Mouse (Mus musculus): ENCODE measurements around the gene Ptprt. TPM values are rescaled to one million over a fixed set of nuclear protein-coding genes. Genes with fewer than 3 reads are reported as not detected.

Ptprt gene
- total and polyA plus RNA-seq, 3 experiments, result 0.02 to 0.36 (median 0.08) TPM

DNA sequence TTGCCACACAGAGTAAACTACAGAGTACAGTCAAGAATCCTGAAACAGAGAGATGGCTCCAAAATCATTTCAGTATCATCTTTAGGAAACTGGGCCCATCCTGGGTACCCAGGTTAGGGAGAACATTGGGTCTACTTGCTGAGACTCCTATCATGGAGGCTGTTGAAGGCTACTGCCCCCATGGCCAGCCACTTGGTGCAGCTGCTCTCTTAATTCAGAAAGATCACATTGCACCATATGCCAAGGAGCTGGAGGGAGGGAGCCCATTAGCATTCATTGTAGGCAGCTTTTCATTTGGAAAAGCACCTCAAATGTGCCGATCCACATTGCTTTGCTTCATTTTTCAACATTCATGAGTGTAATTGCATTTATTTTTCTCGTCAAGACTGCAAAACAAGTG, 319.1 kb downstream of the Ptprt start:
- 66% methylated on average over 2 of the region's 2 CpGs for WGBS
- intact Hi-C loops (cut with DNase I), result no loop called here
- Histone ChIP-seq H3K27ac (no peak overlapping the region), H3K79me2 (replicated peaks; ENCODE audit: control insufficient read depth, insufficient read depth, low read length) (no peaks in the 10 kb centered on the region), H3K4me1 (ENCODE audit: control insufficient read depth, insufficient read depth, low read length) (no peaks in the 10 kb centered on the region), H3K27me3 (ENCODE audit: control insufficient read depth, insufficient read depth, low read length) (no peaks in the 10 kb centered on the region), H3K36me3 (ENCODE audit: control insufficient read depth, insufficient read depth, low read length) (no peaks in the 10 kb centered on the region), H3K9ac (ENCODE audit: low read depth, low read length) (no peak overlapping the region), H3K4me3 (no peak overlapping the region)
- TF ChIP-seq EP300 (IDR thresholded peaks at IDR 0.05; ENCODE audit: insufficient read depth, low read depth, low read length), result no peak
- TF ChIP-seq CTCF (IDR thresholded peaks at IDR 0.05), result no peak
- no peak for TF ChIP-seq POLR2A (IDR thresholded peaks at IDR 0.05; ENCODE audit: insufficient read depth, low read depth, low read length)
- no peak for DNase-seq

DNA sequence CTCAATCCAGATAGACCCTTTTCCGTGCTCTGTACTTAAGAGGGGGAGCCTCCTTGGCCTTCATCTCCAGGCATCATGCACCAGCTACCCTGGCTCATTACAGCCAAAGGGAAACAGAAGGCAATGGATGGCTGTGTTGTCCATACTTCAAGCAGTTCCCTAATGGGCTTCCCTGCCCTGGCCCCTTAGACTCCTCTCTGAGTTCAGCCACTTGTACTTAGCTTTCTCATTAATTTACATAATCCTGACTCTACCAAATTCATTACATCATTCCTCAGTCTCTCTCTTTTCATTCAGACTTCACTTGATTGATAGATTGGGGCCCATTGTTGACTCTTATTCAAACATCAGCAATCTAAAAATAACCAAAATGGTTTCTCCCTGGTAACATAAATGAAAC, 320.7 kb downstream of the Ptprt start:
- intact Hi-C loops (cut with DNase I), result no loop called here
- DNase-seq, result no peak
- H3K36me3 ChIP-seq (ENCODE audit: control insufficient read depth, insufficient read depth, low read length), result no peaks in the 10 kb centered on the region
- H3K27me3 ChIP-seq (ENCODE audit: control insufficient read depth, insufficient read depth, low read length), result no peaks in the 10 kb centered on the region
- no peak overlapping the region for H3K9ac ChIP-seq (ENCODE audit: low read depth, low read length)
- no peak for TF ChIP-seq EP300 (IDR thresholded peaks at IDR 0.05; ENCODE audit: insufficient read depth, low read depth, low read length)
- TF ChIP-seq POLR2A (IDR thresholded peaks at IDR 0.05; ENCODE audit: insufficient read depth, low read depth, low read length), result no peak
- no peak for TF ChIP-seq CTCF (IDR thresholded peaks at IDR 0.05)
- H3K4me1 ChIP-seq (ENCODE audit: control insufficient read depth, insufficient read depth, low read length), result no peaks in the 10 kb centered on the region
- H3K27ac ChIP-seq, result no peak overlapping the region
- 69% methylated on average over 1 of the region's 1 CpGs for WGBS
- H3K79me2 ChIP-seq (replicated peaks; ENCODE audit: control insufficient read depth, insufficient read depth, low read length), result no peaks in the 10 kb centered on the region
- no peak overlapping the region for H3K4me3 ChIP-seq

- no peak for DNase-seq
- intact Hi-C loops (cut with DNase I), result no loop called here
- WGBS, result 74% methylated on average over 5 of the region's 5 CpGs
These were observed 328.8 kb downstream of the Ptprt start for GRCm38 (mm10) chr2:162332066-162332683.

DNA sequence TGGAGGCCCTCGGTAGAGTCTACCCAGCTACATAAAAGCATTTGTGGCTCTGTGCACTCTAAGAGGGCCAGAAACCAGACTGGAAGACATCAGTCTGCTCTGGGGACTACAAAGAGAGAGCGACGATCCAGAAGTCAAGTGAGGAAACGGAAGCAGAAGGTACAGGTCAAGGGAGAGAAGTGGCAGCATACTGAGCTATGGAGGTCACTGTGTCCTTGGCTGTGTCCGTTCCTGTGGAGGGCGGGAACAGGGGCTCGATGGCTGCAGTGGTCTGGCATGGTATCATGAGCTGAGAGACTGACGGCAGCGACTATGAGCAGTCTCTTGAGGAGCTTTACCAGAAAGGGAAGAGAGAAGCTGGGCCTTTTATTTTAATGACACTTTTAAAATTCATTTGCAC, 331.5 kb downstream of the Ptprt start:
- H3K4me1 ChIP-seq (ENCODE audit: control insufficient read depth, insufficient read depth, low read length), result no peaks in the 10 kb centered on the region
- TF ChIP-seq CTCF (IDR thresholded peaks at IDR 0.05) (no peak), POLR2A (IDR thresholded peaks at IDR 0.05; ENCODE audit: insufficient read depth, low read depth, low read length) (no peak), EP300 (IDR thresholded peaks at IDR 0.05; ENCODE audit: insufficient read depth, low read depth, low read length) (no peak)
- intact Hi-C loops (cut with DNase I), result no loop called here
- H3K36me3 ChIP-seq (ENCODE audit: control insufficient read depth, insufficient read depth, low read length), result no peaks in the 10 kb centered on the region
- no peak overlapping the region for H3K4me3 ChIP-seq
- no peak for DNase-seq
- H3K27ac ChIP-seq, result no peak overlapping the region
- H3K79me2 ChIP-seq (replicated peaks; ENCODE audit: control insufficient read depth, insufficient read depth, low read length), result no peaks in the 10 kb centered on the region
- no peak overlapping the region for H3K9ac ChIP-seq (ENCODE audit: low read depth, low read length)
- H3K27me3 ChIP-seq (ENCODE audit: control insufficient read depth, insufficient read depth, low read length), result no peaks in the 10 kb centered on the region
- 80% methylated on average over 9 of the region's 9 CpGs for WGBS

More at GRCm38 (mm10) chr2:162332066-162332683, 328.8 kb downstream of the Ptprt start:
- H3K4me1 ChIP-seq (ENCODE audit: control insufficient read depth, insufficient read depth, low read length), result no peaks in the 10 kb centered on the region
- H3K4me3 ChIP-seq, result no peak overlapping the region
- no peaks in the 10 kb centered on the region for H3K36me3 ChIP-seq (ENCODE audit: control insufficient read depth, insufficient read depth, low read length)
- no peak for TF ChIP-seq CTCF (IDR thresholded peaks at IDR 0.05)
- TF ChIP-seq POLR2A (IDR thresholded peaks at IDR 0.05; ENCODE audit: insufficient read depth, low read depth, low read length), result no peak
- no peak for TF ChIP-seq EP300 (IDR thresholded peaks at IDR 0.05; ENCODE audit: insufficient read depth, low read depth, low read length)
- H3K79me2 ChIP-seq (replicated peaks; ENCODE audit: control insufficient read depth, insufficient read depth, low read length), result no peaks in the 10 kb centered on the region
- H3K9ac ChIP-seq (ENCODE audit: low read depth, low read length), result no peak overlapping the region
- H3K27me3 ChIP-seq (ENCODE audit: control insufficient read depth, insufficient read depth, low read length), result no peaks in the 10 kb centered on the region
- H3K27ac ChIP-seq, result no peak overlapping the region

DNA sequence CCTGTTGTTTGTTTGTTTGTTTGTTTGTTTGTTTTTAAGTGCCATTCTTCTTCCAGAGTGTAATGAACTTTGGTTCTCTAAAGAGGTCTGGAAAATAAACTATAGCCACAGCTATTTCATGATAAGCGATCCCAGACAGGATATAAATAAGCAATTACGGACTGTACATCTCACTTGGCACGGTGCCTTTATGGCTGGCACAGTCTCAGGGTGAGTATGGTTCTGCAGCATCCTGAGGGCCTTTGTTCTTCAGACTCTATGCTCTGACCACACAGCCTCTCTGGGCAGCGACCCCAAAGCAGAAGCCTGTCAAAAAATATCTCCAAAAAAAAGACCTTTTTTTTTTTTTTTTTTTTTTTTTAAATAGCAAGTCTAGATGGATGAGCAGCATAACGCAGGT, 338.5 kb downstream of the Ptprt start:
- no peaks in the 10 kb centered on the region for H3K4me1 ChIP-seq (ENCODE audit: control insufficient read depth, insufficient read depth, low read length)
- H3K27me3 ChIP-seq (ENCODE audit: control insufficient read depth, insufficient read depth, low read length), result no peaks in the 10 kb centered on the region
- no peak overlapping the region for H3K27ac ChIP-seq
- no peaks in the 10 kb centered on the region for H3K79me2 ChIP-seq (replicated peaks; ENCODE audit: control insufficient read depth, insufficient read depth, low read length)
- no peak overlapping the region for H3K4me3 ChIP-seq
- WGBS, result 69% methylated on average over 5 of the region's 5 CpGs
- intact Hi-C loops (cut with DNase I), result no loop called here
- TF ChIP-seq POLR2A (IDR thresholded peaks at IDR 0.05; ENCODE audit: insufficient read depth, low read depth, low read length) (no peak), EP300 (IDR thresholded peaks at IDR 0.05; ENCODE audit: insufficient read depth, low read depth, low read length) (no peak), CTCF (IDR thresholded peaks at IDR 0.05) (no peak)
- H3K9ac ChIP-seq (ENCODE audit: low read depth, low read length), result no peak overlapping the region
- H3K36me3 ChIP-seq (ENCODE audit: control insufficient read depth, insufficient read depth, low read length), result no peaks in the 10 kb centered on the region
- no peak for DNase-seq

DNA sequence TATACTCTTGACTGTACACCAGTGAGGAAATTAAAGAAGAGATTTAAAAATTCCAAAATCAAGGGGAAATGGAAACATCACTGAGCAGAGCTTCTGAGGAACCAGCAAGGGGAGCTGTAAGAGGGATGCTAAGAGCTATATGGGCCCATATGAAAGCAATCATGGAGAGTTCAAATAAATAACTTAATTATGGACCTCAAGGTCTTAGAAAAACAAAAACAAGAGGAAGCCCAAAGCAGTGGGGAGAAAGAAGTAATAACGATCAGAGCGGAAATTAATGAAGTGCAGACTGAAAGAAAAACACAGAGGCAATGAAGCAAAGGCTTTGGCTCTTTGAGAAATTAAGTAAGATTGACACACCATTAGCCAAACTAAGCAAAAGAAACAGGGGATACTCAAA, 353.0 kb downstream of the Ptprt start:
- no peak overlapping the region for H3K9ac ChIP-seq (ENCODE audit: low read depth, low read length)
- peaks cover 5% of the 10 kb centered on the region; the same call in 1 of the 2 replicates for H3K36me3 ChIP-seq (ENCODE audit: control insufficient read depth, insufficient read depth, low read length)
- H3K79me2 ChIP-seq (replicated peaks; ENCODE audit: control insufficient read depth, insufficient read depth, low read length), result no peaks in the 10 kb centered on the region
- H3K4me1 ChIP-seq (ENCODE audit: control insufficient read depth, insufficient read depth, low read length), result no peaks in the 10 kb centered on the region; the same call in none of the 2 replicates
- WGBS, result 83% methylated on average over 2 of the region's 2 CpGs
- TF ChIP-seq POLR2A (IDR thresholded peaks at IDR 0.05; ENCODE audit: insufficient read depth, low read depth, low read length), result no peak
- no peak for TF ChIP-seq CTCF (IDR thresholded peaks at IDR 0.05)
- no peak for TF ChIP-seq EP300 (IDR thresholded peaks at IDR 0.05; ENCODE audit: insufficient read depth, low read depth, low read length)
- H3K27me3 ChIP-seq (ENCODE audit: control insufficient read depth, insufficient read depth, low read length), result no peaks in the 10 kb centered on the region
- no peak overlapping the region for H3K4me3 ChIP-seq
- no peak for DNase-seq
- no peak overlapping the region for H3K27ac ChIP-seq
- intact Hi-C loops (cut with DNase I), result no loop called here

Data from heart, adult 2 months (tissue).